Mouse (Mus musculus) liver, postnatal 0 days (tissue): ENCODE measurements around the gene Eml1.

Experiments used
- CTCF ChIP-seq: sonication (generic); IDR thresholded peaks from 2 replicates; pipeline ENCODE4 v1.5.1; 2016; ENCODE audit warnings: antibody characterized with exemption, low read depth
- EP300 ChIP-seq: IDR thresholded peaks from 2 replicates; pipeline ENCODE4 v1.6.1; 2016; ENCODE audit warnings: antibody characterized with exemption, low read depth, mild to moderate bottlenecking

DNA sequence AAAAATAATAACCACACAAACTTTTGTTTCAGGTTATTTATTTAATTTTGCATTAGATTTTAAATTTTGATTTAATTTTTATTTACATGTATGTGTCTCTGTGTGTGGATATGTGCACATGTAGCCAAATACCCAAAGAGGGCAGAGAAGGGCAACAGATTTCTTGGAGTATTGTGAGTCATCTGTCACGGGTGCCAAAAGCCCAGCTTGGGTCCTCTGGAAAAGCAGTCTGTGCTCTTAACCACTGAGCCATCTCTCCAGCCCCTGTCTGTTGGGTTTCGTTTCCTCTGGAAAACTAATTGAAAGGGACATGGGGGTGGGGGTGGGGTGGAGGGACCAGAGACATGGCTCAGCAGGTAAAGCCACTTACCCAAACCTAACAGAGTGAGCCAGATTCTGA is 135.1 kb downstream of the Eml1 start:
- TF ChIP-seq CTCF (no peak), EP300 (no peak)
